Comparison of ENCODE assay signal across 13 mouse cellular contexts in the genomic region with DNA sequence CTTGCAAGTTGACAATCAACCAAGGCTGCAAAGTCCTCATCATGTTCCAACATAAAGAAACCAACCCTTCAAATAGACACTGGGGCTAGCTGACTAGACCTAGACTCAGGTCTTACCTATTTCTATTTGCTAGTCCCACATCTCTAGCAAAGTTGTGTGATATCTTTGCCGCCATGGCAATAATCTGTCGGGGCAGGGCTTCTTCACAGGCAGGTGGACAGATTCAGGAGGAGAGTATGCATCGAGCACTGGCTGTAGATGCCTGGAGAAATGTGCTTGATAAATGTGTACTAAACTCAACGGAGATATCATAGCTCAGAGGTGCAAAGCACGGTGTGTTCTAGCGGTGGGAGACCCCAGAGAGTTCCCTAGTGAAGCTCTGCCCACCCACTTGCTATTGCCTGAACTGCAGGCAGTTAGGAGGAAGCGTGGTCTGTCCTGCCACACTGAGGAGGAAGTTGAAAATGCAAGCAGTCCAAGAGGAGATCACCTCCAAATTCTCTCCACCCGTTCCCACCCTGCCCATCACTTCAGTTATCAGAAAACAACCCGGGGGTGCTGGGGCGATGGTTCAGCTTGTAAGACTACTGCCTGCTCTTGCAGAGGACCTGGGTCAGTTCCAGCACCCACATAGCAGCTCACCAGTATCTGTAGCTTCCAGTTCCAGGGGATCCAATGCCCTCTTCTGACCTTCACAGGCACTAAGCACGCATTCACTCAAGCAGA. TPM values are rescaled to one million over a fixed set of nuclear protein-coding genes. Genes with fewer than 3 reads are reported as not detected.
DNase-seq lines count a peak whose midpoint lies in the region; ATAC-seq and TF ChIP-seq lines count a peak whose summit lies in the region.
"Had no signal": no experiment of that assay in that cellular context is flagged by ENCODE, and none has a peak within 500 bp of the region (broad histone marks: within the 10 kb centered on the region; RNA-seq: fewer than 3 reads in every experiment).

No protein-coding gene starts in this region.

- no peaks in the 10 kb centered on the region for H3K4me1 ChIP-seq in hindbrain, embryonic 16.5 days (ENCODE audit: control insufficient read depth, insufficient read depth, low read depth, low read length)
- H3K4me1 ChIP-seq in hindbrain, embryonic 14.5 days (replicated peaks; ENCODE audit: control insufficient read depth, insufficient read depth, low read length) = no peaks in the 10 kb centered on the region
- peaks cover 77% of the 10 kb centered on the region for H3K4me1 ChIP-seq in G1E (ENCODE audit: insufficient read depth, low read depth, low read length)
- no peaks in the 10 kb centered on the region for H3K4me1 ChIP-seq in embryonic facial prominence, embryonic 10.5 days
- H3K4me1 ChIP-seq in liver, embryonic 16.5 days (ENCODE audit: control insufficient read depth, low read depth, low read length) = peaks cover 57% of the 10 kb centered on the region
- H3K4me1 ChIP-seq: lung, embryonic 15.5 days; neural tube, embryonic 12.5 days had no signal

- H3K9ac ChIP-seq in hindbrain, embryonic 16.5 days (ENCODE audit: low read depth, low read length) = no peak overlapping the region
- no peak overlapping the region for H3K9ac ChIP-seq in hindbrain, embryonic 14.5 days
- H3K9ac ChIP-seq in liver, embryonic 16.5 days (ENCODE audit: low read depth, low read length) = peak overlapping the region; percentile 84
- H3K9ac ChIP-seq: lung, embryonic 15.5 days; neural tube, embryonic 12.5 days had no signal

- WGBS in hindbrain, embryonic 16.5 days = 55% methylated on average over 11 of the region's 11 CpGs
- whole genome bisulfite sequencing in hindbrain, embryonic 14.5 days = 57% methylated on average over 11 of the region's 11 CpGs
- 56% methylated on average over 11 of the region's 11 CpGs for WGBS in embryonic facial prominence, embryonic 10.5 days
- WGBS in liver, embryonic 16.5 days (ENCODE audit: insufficient replicate concordance) = 12% methylated on average over 11 of the region's 11 CpGs

- H3K4me2 ChIP-seq in hindbrain, embryonic 16.5 days (ENCODE audit: low read length) = no peak overlapping the region
- H3K4me2 ChIP-seq in hindbrain, embryonic 14.5 days (replicated peaks) = no peak overlapping the region
- peak overlapping the region; percentile 83 for H3K4me2 ChIP-seq in liver, embryonic 16.5 days (ENCODE audit: low read depth, low read length)
- H3K4me2 ChIP-seq: lung, embryonic 15.5 days; neural tube, embryonic 12.5 days had no signal

- peak; percentile 50; the same call in 1 of the 2 replicates for ATAC-seq in hindbrain, embryonic 16.5 days
- no peak for ATAC-seq in hindbrain, embryonic 14.5 days (ENCODE audit: low FRiP score)
- no peak for ATAC-seq in G1E (ENCODE audit: extremely low read depth, insufficient number of reproducible peaks, low FRiP score, poor library complexity, severe bottlenecking)
- peak; percentile 32 for ATAC-seq in liver, embryonic 16.5 days (ENCODE audit: low read depth)

- H3K9me3 ChIP-seq in hindbrain, embryonic 16.5 days (ENCODE audit: control insufficient read depth, low read length) = no peaks in the 10 kb centered on the region
- no peaks in the 10 kb centered on the region for H3K9me3 ChIP-seq in hindbrain, embryonic 14.5 days (ENCODE audit: control insufficient read depth, low read length)
- no peaks in the 10 kb centered on the region for H3K9me3 ChIP-seq in G1E (replicated peaks)
- H3K9me3 ChIP-seq in embryonic facial prominence, embryonic 10.5 days = no peaks in the 10 kb centered on the region
- H3K9me3 ChIP-seq in liver, embryonic 16.5 days (replicated peaks; ENCODE audit: control insufficient read depth, low read length) = no peaks in the 10 kb centered on the region
- H3K9me3 ChIP-seq: lung, embryonic 15.5 days; neural tube, embryonic 12.5 days had no signal

- TF ChIP-seq CTCF in G1E (IDR thresholded peaks at IDR 0.05; ENCODE audit: low read depth, low read length) = no peak

- H3K4me3 ChIP-seq in hindbrain, embryonic 16.5 days (ENCODE audit: low read length) = no peak overlapping the region
- no peak overlapping the region for H3K4me3 ChIP-seq in hindbrain, embryonic 14.5 days (replicated peaks; ENCODE audit: low read length)
- H3K4me3 ChIP-seq in G1E (ENCODE audit: low read depth, low read length) = peak overlapping the region; percentile 75
- peak overlapping the region; percentile 18; the same call in 1 of the 2 replicates for H3K4me3 ChIP-seq in embryonic facial prominence, embryonic 10.5 days
- peak overlapping the region; percentile 82 for H3K4me3 ChIP-seq in liver, embryonic 16.5 days (ENCODE audit: low read depth, low read length)
- H3K4me3 ChIP-seq: lung, embryonic 15.5 days; neural tube, embryonic 12.5 days had no signal

- DNase-seq in hindbrain, embryonic 14.5 days (ENCODE audit: low spot score) = no peak
- DNase-seq in G1E (ENCODE audit: low spot score) = peak; percentile 54
- no peak for DNase-seq in embryonic facial prominence, embryonic 10.5 days (ENCODE audit: low spot score)
- no peak for DNase-seq in thymus, postnatal 0 days (ENCODE audit: low spot score)
- DNase-seq in left cerebral cortex, postnatal 14 days (ENCODE audit: low spot score in 2 of 2) = no peak
- DNase-seq in gastrocnemius, postnatal 36 days = no peak
- DNase-seq: cerebellum, adult 9-10 months; kidney, postnatal 25 days; thymus, adult 18-20 months had no signal

- H3K27me3 ChIP-seq in hindbrain, embryonic 16.5 days (replicated peaks; ENCODE audit: control insufficient read depth, insufficient read depth, low read length) = no peaks in the 10 kb centered on the region
- H3K27me3 ChIP-seq in hindbrain, embryonic 14.5 days (ENCODE audit: control insufficient read depth, insufficient read depth, low read length) = no peaks in the 10 kb centered on the region
- H3K27me3 ChIP-seq in G1E (ENCODE audit: insufficient read depth, low read length) = no peaks in the 10 kb centered on the region
- no peaks in the 10 kb centered on the region for H3K27me3 ChIP-seq in embryonic facial prominence, embryonic 10.5 days (replicated peaks; ENCODE audit: low read depth, poor library complexity, severe bottlenecking)
- no peaks in the 10 kb centered on the region for H3K27me3 ChIP-seq in liver, embryonic 16.5 days (ENCODE audit: control insufficient read depth, insufficient read depth, low read depth, low read length)

- no peak overlapping the region for H3K27ac ChIP-seq in hindbrain, embryonic 16.5 days (ENCODE audit: low read depth, low read length)
- no peak overlapping the region for H3K27ac ChIP-seq in hindbrain, embryonic 14.5 days
- H3K27ac ChIP-seq in embryonic facial prominence, embryonic 10.5 days (replicated peaks) = no peak overlapping the region
- H3K27ac ChIP-seq in liver, embryonic 16.5 days (ENCODE audit: low read length) = peak overlapping the region; percentile 94
- H3K27ac ChIP-seq: lung, embryonic 15.5 days; neural tube, embryonic 12.5 days had no signal

- no peaks in the 10 kb centered on the region for H3K36me3 ChIP-seq in hindbrain, embryonic 16.5 days (ENCODE audit: control insufficient read depth, insufficient read depth, low read length)
- no peaks in the 10 kb centered on the region for H3K36me3 ChIP-seq in hindbrain, embryonic 14.5 days (replicated peaks; ENCODE audit: control insufficient read depth, insufficient read depth)
- H3K36me3 ChIP-seq in G1E (replicated peaks) = peaks cover 53% of the 10 kb centered on the region
- H3K36me3 ChIP-seq in embryonic facial prominence, embryonic 10.5 days (replicated peaks) = no peaks in the 10 kb centered on the region
- peaks cover 55% of the 10 kb centered on the region for H3K36me3 ChIP-seq in liver, embryonic 16.5 days (ENCODE audit: control insufficient read depth, insufficient read depth)
- H3K36me3 ChIP-seq: lung, embryonic 15.5 days; neural tube, embryonic 12.5 days had no signal

- intact Hi-C loops in left cerebral cortex, postnatal 14 days (cut with DNase I) = no loop called here
- intact Hi-C loops in gastrocnemius, postnatal 36 days (cut with DNase I) = loop anchor here (10.0 kb wide), 1 partner anchor 1153 kb away; no protein-coding TSS in a partner anchor

RNA-seq across cellular contexts. Expression of gene Ermap, which starts 1.6 kb away (rescaled TPM):
- polyA plus RNA-seq in hindbrain, embryonic 16.5 days (2015; fragmentation: Nextera tagmentation; extraction: Ambion mirVana) = 0.33 and 0.70 TPM in 2 replicates
- 0.77 and 2.5 TPM in 2 replicates for polyA plus RNA-seq in hindbrain, embryonic 14.5 days (2014; fragmentation: Nextera tagmentation; extraction: Ambion mirVana)
- total RNA-seq in G1E (2014; fragmentation: Nextera tagmentation) (249 and 348 TPM in 2 replicates), G1E (2017) (81.1 and 96.0 TPM in 2 replicates)
- 47.4 and 62.9 TPM in 2 replicates for polyA plus RNA-seq in G1E (2012)
- 7.2 and 7.4 TPM in 2 replicates for polyA plus RNA-seq in embryonic facial prominence, embryonic 10.5 days (2016; fragmentation: Nextera tagmentation; extraction: Ambion mirVana)
- 359 and 361 TPM in 2 replicates for polyA plus RNA-seq in liver, embryonic 16.5 days (2015; fragmentation: Nextera tagmentation; extraction: Ambion mirVana)
- polyA plus RNA-seq in thymus, postnatal 0 days (2015; fragmentation: Nextera tagmentation; extraction: Ambion mirVana) = 0.31 and 0.66 TPM in 2 replicates
- under 1 TPM; 0.15 to 0.27 TPM for total RNA-seq in left cerebral cortex, postnatal 14 days (2021)
- not detected for total RNA-seq in gastrocnemius, postnatal 36 days (2021)

RNA-seq across cellular contexts. Expression of gene Svbp, which starts 6.9 kb away (rescaled TPM):
- polyA plus RNA-seq in hindbrain, embryonic 16.5 days (2015; fragmentation: Nextera tagmentation; extraction: Ambion mirVana) = 197 and 201 TPM in 2 replicates
- 221 and 251 TPM in 2 replicates for polyA plus RNA-seq in hindbrain, embryonic 14.5 days (2014; fragmentation: Nextera tagmentation; extraction: Ambion mirVana)
- 47.3 and 63.2 TPM in 2 replicates for total RNA-seq in G1E (2014; fragmentation: Nextera tagmentation)
- 119 and 190 TPM in 2 replicates for total RNA-seq in G1E (2017)
- 515 and 560 TPM in 2 replicates for polyA plus RNA-seq in G1E (2012)
- polyA plus RNA-seq in embryonic facial prominence, embryonic 10.5 days (2016; fragmentation: Nextera tagmentation; extraction: Ambion mirVana) = 132 and 139 TPM in 2 replicates
- 69.6 and 79.2 TPM in 2 replicates for polyA plus RNA-seq in liver, embryonic 16.5 days (2015; fragmentation: Nextera tagmentation; extraction: Ambion mirVana)
- 136 TPM in 2 replicates for polyA plus RNA-seq in thymus, postnatal 0 days (2015; fragmentation: Nextera tagmentation; extraction: Ambion mirVana)
- 10 to 100 TPM; 19.7 to 22.1 TPM for total RNA-seq in left cerebral cortex, postnatal 14 days (2021)
- total RNA-seq in gastrocnemius, postnatal 36 days (2021) = 10 to 100 TPM; 10.7 to 15.2 TPM

RNA-seq across cellular contexts. Expression of gene Zfp691, which starts 14.2 kb away (rescaled TPM):
- polyA plus RNA-seq in hindbrain, embryonic 16.5 days (2015; fragmentation: Nextera tagmentation; extraction: Ambion mirVana) = 2.9 and 5.6 TPM in 2 replicates
- 3.2 and 4.9 TPM in 2 replicates for polyA plus RNA-seq in hindbrain, embryonic 14.5 days (2014; fragmentation: Nextera tagmentation; extraction: Ambion mirVana)
- total RNA-seq in G1E (2014; fragmentation: Nextera tagmentation) (29.7 and 50.3 TPM in 2 replicates), G1E (2017) (6.7 and 7.7 TPM in 2 replicates)
- polyA plus RNA-seq in G1E (2012) = 14.4 and 17.2 TPM in 2 replicates
- 11.4 and 13.9 TPM in 2 replicates for polyA plus RNA-seq in embryonic facial prominence, embryonic 10.5 days (2016; fragmentation: Nextera tagmentation; extraction: Ambion mirVana)
- polyA plus RNA-seq in liver, embryonic 16.5 days (2015; fragmentation: Nextera tagmentation; extraction: Ambion mirVana) = 2.0 and 2.1 TPM in 2 replicates
- polyA plus RNA-seq in thymus, postnatal 0 days (2015; fragmentation: Nextera tagmentation; extraction: Ambion mirVana) = 3.6 and 7.2 TPM in 2 replicates
- 1 to 10 TPM; 6.2 to 8.1 TPM for total RNA-seq in left cerebral cortex, postnatal 14 days (2021)
- total RNA-seq in gastrocnemius, postnatal 36 days (2021) = 10 to 100 TPM; 15.5 to 16.9 TPM

RNA-seq across cellular contexts. Expression of gene Tmem269, which starts 29.8 kb away (rescaled TPM):
- 0.20 and 0.46 TPM in 2 replicates for polyA plus RNA-seq in hindbrain, embryonic 16.5 days (2015; fragmentation: Nextera tagmentation; extraction: Ambion mirVana)
- 0.25 TPM in 1 of 2 replicates, not detected in the other for polyA plus RNA-seq in hindbrain, embryonic 14.5 days (2014; fragmentation: Nextera tagmentation; extraction: Ambion mirVana)
- total RNA-seq in G1E (2014; fragmentation: Nextera tagmentation) (not detected in 2 replicates), G1E (2017) (not detected in 2 replicates)
- polyA plus RNA-seq in G1E (2012) = not detected in 2 replicates
- polyA plus RNA-seq in embryonic facial prominence, embryonic 10.5 days (2016; fragmentation: Nextera tagmentation; extraction: Ambion mirVana) = 0.25 TPM in 1 of 2 replicates, not detected in the other
- not detected in 2 replicates for polyA plus RNA-seq in liver, embryonic 16.5 days (2015; fragmentation: Nextera tagmentation; extraction: Ambion mirVana)
- polyA plus RNA-seq in thymus, postnatal 0 days (2015; fragmentation: Nextera tagmentation; extraction: Ambion mirVana) = 0.12 TPM in 1 of 2 replicates, not detected in the other
- under 1 TPM; 0.48 to 0.55 TPM for total RNA-seq in left cerebral cortex, postnatal 14 days (2021)
- not detected for total RNA-seq in gastrocnemius, postnatal 36 days (2021)
- polyA plus RNA-seq: lung, embryonic 15.5 days had no signal

RNA-seq across cellular contexts. Expression of gene AU022252, which starts 44.3 kb away (rescaled TPM):
- polyA plus RNA-seq in hindbrain, embryonic 16.5 days (2015; fragmentation: Nextera tagmentation; extraction: Ambion mirVana) = 23.3 and 24.5 TPM in 2 replicates
- 26.3 and 28.2 TPM in 2 replicates for polyA plus RNA-seq in hindbrain, embryonic 14.5 days (2014; fragmentation: Nextera tagmentation; extraction: Ambion mirVana)
- total RNA-seq in G1E (2014; fragmentation: Nextera tagmentation) (16.2 and 25.9 TPM in 2 replicates), G1E (2017) (13.8 and 14.0 TPM in 2 replicates)
- polyA plus RNA-seq in G1E (2012) = 10.1 and 15.2 TPM in 2 replicates
- polyA plus RNA-seq in embryonic facial prominence, embryonic 10.5 days (2016; fragmentation: Nextera tagmentation; extraction: Ambion mirVana) = 40.1 and 40.2 TPM in 2 replicates
- polyA plus RNA-seq in liver, embryonic 16.5 days (2015; fragmentation: Nextera tagmentation; extraction: Ambion mirVana) = 10.0 and 11.6 TPM in 2 replicates
- 21.6 and 22.2 TPM in 2 replicates for polyA plus RNA-seq in thymus, postnatal 0 days (2015; fragmentation: Nextera tagmentation; extraction: Ambion mirVana)
- total RNA-seq in left cerebral cortex, postnatal 14 days (2021) = 10 to 100 TPM; 31.6 to 34.9 TPM
- total RNA-seq in gastrocnemius, postnatal 36 days (2021) = 10 to 100 TPM; 24.2 to 24.7 TPM

Comparison
In these comparisons a context has a peak if more than half of its experiments do, and no peak if none do; other contexts are left out.
1. ATAC-seq: peak in hindbrain, embryonic 16.5 days (single experiment) and liver, embryonic 16.5 days (single experiment); none in hindbrain, embryonic 14.5 days (single experiment) and G1E (single experiment).
2. H3K4me3 ChIP-seq: peak in G1E (single experiment), embryonic facial prominence, embryonic 10.5 days (single experiment) and liver, embryonic 16.5 days (single experiment); none in hindbrain, embryonic 16.5 days (single experiment) and hindbrain, embryonic 14.5 days (single experiment).